Mouse (Mus musculus) intestine, postnatal 0 days (tissue): Measurements from ENCODE around the gene Defb43. TPM values are rescaled to one million over a fixed set of nuclear protein-coding genes. Genes with fewer than 3 reads are reported as not detected.

Source experiments
- ATAC-seq: fragments of 200-750 bp; cut with Nextera tagmentation; 2 replicates; pipeline ENCODE4 v1.8.0; 2017; ENCODE audit warnings: mild to moderate bottlenecking, moderate TSS enrichment, moderate library complexity
- H3K27ac ChIP-seq: fragments of 300-500 bp; sonication (generic); 2 replicates; pipeline ENCODE4 v1.5.1; 2014; ENCODE audit warnings: mild to moderate bottlenecking, low read depth, low read length, moderate library complexity
- H3K27me3 ChIP-seq: fragments of 300-500 bp; sonication (generic); replicated peaks from 2 replicates; pipeline ENCODE4 v1.6.1; 2014; ENCODE audit warnings: low read length, mixed read lengths; ENCODE audit not compliant: control insufficient read depth, insufficient read depth
- H3K36me3 ChIP-seq: fragments of 300-500 bp; sonication (generic); 2 replicates; pipeline ENCODE4 v1.6.1; 2014; ENCODE audit warnings: mild to moderate bottlenecking, moderate library complexity; ENCODE audit not compliant: control insufficient read depth, insufficient read depth
- H3K4me1 ChIP-seq: fragments of 300-500 bp; sonication (generic); replicated peaks from 2 replicates; pipeline ENCODE4 v1.6.1; 2014; ENCODE audit warnings: antibody characterized with exemption, low read length, mixed read lengths; ENCODE audit not compliant: control insufficient read depth, insufficient read depth
- H3K4me2 ChIP-seq: fragments of 300-500 bp; sonication (generic); replicated peaks from 2 replicates; pipeline ENCODE4 v1.6.1; 2014; ENCODE audit warnings: low read depth, mild to moderate bottlenecking, moderate library complexity
- H3K4me3 ChIP-seq: fragments of 300-500 bp; sonication (generic); 2 replicates; pipeline ENCODE4 v1.5.1; 2014; ENCODE audit warnings: low read depth, low read length
- H3K9ac ChIP-seq: fragments of 300-500 bp; sonication (generic); 2 replicates; pipeline ENCODE4 v1.6.1; 2014; ENCODE audit warnings: mild to moderate bottlenecking, low read depth, low read length
- H3K9me3 ChIP-seq: fragments of 300-500 bp; sonication (generic); 2 replicates; pipeline ENCODE4 v1.6.1; 2016; ENCODE audit warnings: mixed run types; ENCODE audit not compliant: control insufficient read depth
- CTCF ChIP-seq: sonication (generic); IDR thresholded peaks from 2 replicates; pipeline ENCODE4 v1.5.1; 2016; ENCODE audit warnings: low read depth, mild to moderate bottlenecking, control low read depth, antibody characterized with exemption, moderate library complexity
- WGBS: fragments of 180-500 bp; shearing (Covaris S2); extraction: QIAGEN DNeasy Blood & Tissue Kit; methylation state at CpG from one replicate; pipeline ENCODE4 v1.1.7; 2014; 5-methylcytosine and 5-hydroxymethylcytosine counted together
- polyA plus RNA-seq: library from polyadenylated mRNA; unstranded; fragments of >200 nt; fragmentation: Nextera tagmentation; extraction: Ambion mirVana; gene quantifications from 2 replicates; pipeline ENCODE4 v1.2.1, GENCODE M21; 2015

Defb43 gene
- polyA plus RNA-seq, 1 experiment from 2014 or later, result not detected

DNA sequence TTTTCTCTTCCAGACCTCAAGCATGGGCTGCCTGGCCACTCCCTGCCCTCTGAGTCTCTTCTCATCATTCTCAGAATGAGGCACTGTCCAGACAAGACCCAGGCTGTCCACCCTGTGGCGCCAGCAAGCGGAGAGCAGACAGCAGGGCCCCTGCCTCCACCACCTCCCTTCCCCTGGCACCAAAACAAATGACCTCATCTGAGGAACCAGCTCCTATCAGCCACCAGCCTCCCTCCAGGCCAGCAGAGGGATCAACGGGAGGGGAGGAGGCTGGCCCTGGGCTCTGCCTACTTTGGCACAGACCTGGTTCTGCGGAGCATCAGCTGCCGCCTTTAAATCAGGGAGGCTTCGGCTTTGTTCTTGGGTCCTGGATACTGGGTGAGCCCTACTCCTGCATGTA is 43.2 kb downstream of the Defb43 start:
- peak; percentile 35; the same call in 1 of the 2 replicates for TF ChIP-seq CTCF
- Histone ChIP-seq H3K4me1 (no peaks in the 10 kb centered on the region), H3K4me3 (no peak overlapping the region), H3K4me2 (no peak overlapping the region), H3K27me3 (no peaks in the 10 kb centered on the region), H3K27ac (no peak overlapping the region), H3K36me3 (no peaks in the 10 kb centered on the region), H3K9me3 (no peaks in the 10 kb centered on the region), H3K9ac (no peak overlapping the region)
- 38% methylated on average over 6 of the region's 6 CpGs for WGBS
- ATAC-seq, result 0 out of 2 replicates have a peak, but pooled peaks have one; percentile 13

- Histone ChIP-seq H3K4me2 (no peak overlapping the region), H3K4me1 (no peaks in the 10 kb centered on the region), H3K27ac (no peak overlapping the region), H3K4me3 (no peak overlapping the region), H3K36me3 (no peaks in the 10 kb centered on the region), H3K27me3 (no peaks in the 10 kb centered on the region), H3K9me3 (no peaks in the 10 kb centered on the region), H3K9ac (no peak overlapping the region)
- WGBS, result 77% methylated on average over 10 of the region's 10 CpGs
- ATAC-seq, result no peak
- TF ChIP-seq CTCF, result no peak
Observed at GRCm38 (mm10) chr14:63060361-63060760, 48.8 kb downstream of the Defb43 start.

DNA sequence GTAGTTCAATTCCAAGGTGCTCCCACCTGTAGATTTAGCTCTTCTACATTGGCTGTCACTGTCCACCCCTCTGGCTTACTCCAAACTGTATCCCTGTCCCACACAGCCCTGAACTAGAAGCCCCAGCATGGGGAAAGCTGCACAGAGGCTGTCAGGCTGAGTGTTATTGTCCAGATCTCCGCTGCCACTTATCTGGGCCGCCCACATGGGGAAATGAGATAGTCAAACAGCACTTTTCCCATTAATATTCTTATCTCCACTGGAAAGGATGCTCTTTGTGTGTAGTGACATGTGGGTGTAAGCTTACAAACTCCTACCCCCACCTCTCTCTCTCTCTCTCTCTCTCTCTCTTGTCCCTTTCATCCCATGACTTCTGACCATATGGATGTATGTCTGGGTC is 50.6 kb downstream of the Defb43 start:
- WGBS, result 68% methylated on average over 2 of the region's 2 CpGs
- no peak for ATAC-seq

DNA sequence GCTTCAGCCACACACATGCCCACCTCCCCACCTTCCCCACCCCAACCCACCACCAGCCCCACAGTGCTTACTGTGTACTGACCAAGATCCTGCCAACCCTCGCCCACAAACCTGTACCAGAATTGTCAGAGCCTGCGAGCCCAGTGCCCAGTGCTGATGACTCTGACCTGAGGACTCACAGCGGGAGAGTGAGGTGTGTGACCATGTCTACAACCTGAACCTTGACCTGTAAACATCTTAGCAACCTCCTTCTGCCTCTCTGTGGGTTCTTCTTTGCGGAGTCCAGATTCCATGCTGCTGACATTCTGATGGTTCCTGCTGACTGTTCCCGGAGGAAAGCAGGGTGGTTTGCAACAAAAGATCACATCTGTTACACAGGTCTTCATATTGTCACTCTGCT is 53.8 kb downstream of the Defb43 start:
- H3K9ac ChIP-seq, result no peak overlapping the region
- no peaks in the 10 kb centered on the region for H3K27me3 ChIP-seq
- H3K4me3 ChIP-seq, result no peak overlapping the region
- no peak for ATAC-seq
- no peaks in the 10 kb centered on the region for H3K9me3 ChIP-seq
- no peak overlapping the region for H3K27ac ChIP-seq
- H3K4me1 ChIP-seq, result 0 out of 2 replicates have a peak, but pooled peaks cover 4% of the 10 kb centered on the region
- WGBS, result 53% methylated on average over 5 of the region's 5 CpGs
- H3K4me2 ChIP-seq, result no peak overlapping the region
- no peak for TF ChIP-seq CTCF
- H3K36me3 ChIP-seq, result no peaks in the 10 kb centered on the region

More for the DNA sequence above, 50.6 kb downstream of the Defb43 start:
- TF ChIP-seq CTCF, result no peak
- Histone ChIP-seq H3K9me3 (no peaks in the 10 kb centered on the region), H3K4me3 (no peak overlapping the region), H3K9ac (no peak overlapping the region), H3K4me2 (no peak overlapping the region), H3K4me1 (0 out of 2 replicates have a peak, but pooled peaks cover under 1% of the 10 kb centered on the region), H3K27me3 (no peaks in the 10 kb centered on the region), H3K27ac (no peak overlapping the region), H3K36me3 (no peaks in the 10 kb centered on the region)

- no peak overlapping the region for H3K9ac ChIP-seq
- 0 out of 2 replicates have a peak, but pooled peaks cover 4% of the 10 kb centered on the region for H3K4me1 ChIP-seq
- ATAC-seq, result peak; percentile 42
- no peaks in the 10 kb centered on the region for H3K9me3 ChIP-seq
- H3K27me3 ChIP-seq, result no peaks in the 10 kb centered on the region
- no peaks in the 10 kb centered on the region for H3K36me3 ChIP-seq
- TF ChIP-seq CTCF, result peak; percentile 92
- peak overlapping the region; percentile 30; the same call in 1 of the 2 replicates for H3K4me2 ChIP-seq
- WGBS, result 26% methylated on average over 16 of the region's 16 CpGs
- H3K4me3 ChIP-seq, result no peak overlapping the region
- no peak overlapping the region for H3K27ac ChIP-seq
Observed at GRCm38 (mm10) chr14:63066630-63067310, 55.2 kb downstream of the Defb43 start.

Other genes starting within 250 kb of the Defb43 start
- gene Wdfy2, start 174.1 kb upstream of the Defb43 start, polyA plus RNA-seq, result 1.4 and 1.6 TPM in 2 replicates
- gene Defb48, start 27.3 kb upstream of the Defb43 start, polyA plus RNA-seq, result not detected in 2 replicates
- not detected in 2 replicates for gene Defb47, start 13.7 kb upstream of the Defb43 start, polyA plus RNA-seq
- gene Defb42, start 35.2 kb downstream of the Defb43 start, polyA plus RNA-seq, result 0.39 TPM in 1 of 2 replicates, not detected in the other
- gene Defb30, start 38.2 kb downstream of the Defb43 start, polyA plus RNA-seq, result not detected in 2 replicates